Mouse (Mus musculus) MEL (cell line): Measurements from ENCODE around the gene 4930432M17Rik. TPM values are rescaled to one million over a fixed set of nuclear protein-coding genes. Genes with fewer than 3 reads are reported as not detected.

Source experiments
- DNase-seq: peaks from one replicate; pipeline ENCODE4 v3.0.0; 2011; ENCODE audit warnings: low read depth, low spot score
- H3K27ac ChIP-seq: 2 replicates; pipeline ENCODE4 v1.5.1; 2012; ENCODE audit warnings: low read depth, mild to moderate bottlenecking, control low read depth, low read length, moderate library complexity; ENCODE audit not compliant: control insufficient read depth
- H3K27me3 ChIP-seq, 2 experiments: fragments of 150-350 bp in 1 of 2; sonication (generic) in 1 of 2; 2 replicates each; pipeline ENCODE4 v1.6.1; 2012; ENCODE audit warnings: low read length in 2 of 2, mild to moderate bottlenecking in 2 of 2, improper control_type of control experiment in 1 of 2, moderate library complexity in 1 of 2; ENCODE audit not compliant: insufficient read depth in 2 of 2, control insufficient read depth in 1 of 2
- H3K36me3 ChIP-seq, 2 experiments: 2 replicates each; pipeline ENCODE4 v1.6.1; 2012 to 2014; ENCODE audit warnings: low read length in 2 of 2, improper control_type of control experiment in 1 of 2, inconsistent platforms in 1 of 2, mild to moderate bottlenecking in 1 of 2; ENCODE audit not compliant: insufficient read depth in 2 of 2, control insufficient read depth in 1 of 2
- H3K4me1 ChIP-seq, 2 experiments: fragments of 150-350 bp in 1 of 2; sonication (generic) in 1 of 2; 2 replicates each; pipeline ENCODE4 v1.6.1; 2012; ENCODE audit warnings: low read length in 2 of 2, improper control_type of control experiment in 1 of 2, mild to moderate bottlenecking in 1 of 2; ENCODE audit not compliant: insufficient read depth in 2 of 2, control insufficient read depth in 1 of 2
- H3K4me3 ChIP-seq, 2 experiments: fragments of 150-350 bp in 1 of 2; sonication (generic) in 1 of 2; 2 replicates each; pipeline ENCODE4 v1.5.1; 2012; ENCODE audit warnings: low read depth in 2 of 2, low read length in 2 of 2, mild to moderate bottlenecking in 2 of 2, moderate library complexity in 2 of 2, control low read depth in 1 of 2, improper control_type of control experiment in 1 of 2; ENCODE audit not compliant: control insufficient read depth in 1 of 2, insufficient read depth in 1 of 2
- H3K79me2 ChIP-seq: 2 replicates; pipeline ENCODE4 v1.6.1; 2012; ENCODE audit warnings: mild to moderate bottlenecking, low read length, moderate library complexity; ENCODE audit not compliant: control insufficient read depth, poor library complexity, insufficient read depth
- H3K9ac ChIP-seq: 2 replicates; pipeline ENCODE4 v1.6.1; 2012; ENCODE audit warnings: low read depth, mild to moderate bottlenecking, control low read depth, low read length, moderate library complexity; ENCODE audit not compliant: control insufficient read depth, poor library complexity, severe bottlenecking
- H3K9me3 ChIP-seq: fragments of 150-350 bp; sonication (generic); replicated peaks from 2 replicates; pipeline ENCODE4 v1.6.1; 2012; ENCODE audit warnings: mild to moderate bottlenecking, low read length, improper control_type of control experiment, moderate library complexity; ENCODE audit not compliant: insufficient read depth
- CTCF ChIP-seq, 3 experiments: IDR thresholded peaks in 2 of 3; conservative IDR thresholded peaks in 1 of 3; 2 replicates each; pipeline ENCODE4 v1.5.1; 2011 to 2012; ENCODE audit warnings: low read length in 3 of 3, low read depth in 2 of 3, mild to moderate bottlenecking in 2 of 3, improper control_type of control experiment in 1 of 3, inconsistent platforms in 1 of 3, mixed read lengths in 1 of 3, moderate library complexity in 1 of 3; ENCODE audit not compliant: control insufficient read depth in 1 of 3, insufficient read depth in 1 of 3, poor library complexity in 1 of 3, severe bottlenecking in 1 of 3
- ELF1 ChIP-seq: IDR thresholded peaks from 2 replicates; pipeline ENCODE4 v1.6.1; 2014; ENCODE audit warnings: low read depth, mild to moderate bottlenecking, inconsistent platforms, low read length, improper control_type of control experiment, moderate library complexity
- EP300 ChIP-seq, 2 experiments: IDR thresholded peaks; 2 replicates each; pipeline ENCODE4 v1.6.1; 2011; ENCODE audit warnings: improper control_type of control experiment in 2 of 2, low read length in 2 of 2, low read depth in 1 of 2, mild to moderate bottlenecking in 1 of 2
- HCFC1 ChIP-seq: IDR thresholded peaks from 2 replicates; pipeline ENCODE4 v1.6.1; 2012; ENCODE audit warnings: low read depth, mild to moderate bottlenecking, inconsistent platforms, low read length, improper control_type of control experiment, moderate library complexity
- KAT2A ChIP-seq: conservative IDR thresholded peaks from 2 replicates; pipeline ENCODE4 v1.6.1; 2012; ENCODE audit warnings: low read depth, low read length, improper control_type of control experiment, inconsistent platforms
- MAFK ChIP-seq: IDR thresholded peaks from 2 replicates; pipeline ENCODE4 v1.6.1; 2011; ENCODE audit warnings: low read depth, mild to moderate bottlenecking, low read length, improper control_type of control experiment, borderline replicate concordance
- MAZ ChIP-seq: IDR thresholded peaks from 2 replicates; pipeline ENCODE4 v1.6.1; 2012; ENCODE audit warnings: low read depth, mild to moderate bottlenecking, inconsistent platforms, low read length, improper control_type of control experiment
- MXI1 ChIP-seq: IDR thresholded peaks from 2 replicates; pipeline ENCODE4 v1.6.1; 2011; ENCODE audit warnings: mild to moderate bottlenecking, low read depth, low read length, improper control_type of control experiment
- MYC ChIP-seq: IDR thresholded peaks from 2 replicates; pipeline ENCODE4 v1.6.1; 2011; ENCODE audit warnings: low read depth, mild to moderate bottlenecking, low read length, improper control_type of control experiment, moderate library complexity
- NRF1 ChIP-seq: IDR thresholded peaks from 2 replicates; pipeline ENCODE4 v1.6.1; 2014; ENCODE audit warnings: low read depth, mild to moderate bottlenecking, inconsistent platforms, low read length, improper control_type of control experiment, moderate library complexity; ENCODE audit not compliant: poor library complexity, insufficient read depth, severe bottlenecking
- POLR2A ChIP-seq, 2 experiments: IDR thresholded peaks; 2 replicates each; pipeline ENCODE4 v1.6.1; 2011 to 2012; ENCODE audit warnings: low read length in 2 of 2, mild to moderate bottlenecking in 2 of 2, control low read depth in 1 of 2, improper control_type of control experiment in 1 of 2, low read depth in 1 of 2, moderate library complexity in 1 of 2; ENCODE audit not compliant: control insufficient read depth in 1 of 2, insufficient read depth in 1 of 2, poor library complexity in 1 of 2
- POLR2AphosphoS2 ChIP-seq: IDR thresholded peaks from 2 replicates; pipeline ENCODE4 v1.6.1; 2011; ENCODE audit warnings: low read length, improper control_type of control experiment
- POLR2AphosphoS5 ChIP-seq: IDR thresholded peaks from 2 replicates; pipeline ENCODE4 v1.6.1; 2012; ENCODE audit warnings: low read depth, borderline replicate concordance, mild to moderate bottlenecking, inconsistent platforms, low read length, moderate library complexity, mixed read lengths
- RAD21 ChIP-seq: IDR thresholded peaks from 2 replicates; pipeline ENCODE4 v1.6.1; 2011; ENCODE audit warnings: mild to moderate bottlenecking, low read depth, low read length, improper control_type of control experiment
- RCOR1 ChIP-seq: IDR thresholded peaks from 2 replicates; pipeline ENCODE4 v1.6.1; 2012; ENCODE audit warnings: low read depth, mild to moderate bottlenecking, inconsistent platforms, low read length, improper control_type of control experiment
- SIN3A ChIP-seq: IDR thresholded peaks from 2 replicates; pipeline ENCODE4 v1.6.1; 2012; ENCODE audit warnings: low read length, improper control_type of control experiment, inconsistent platforms
- SMC3 ChIP-seq: IDR thresholded peaks from 2 replicates; pipeline ENCODE4 v1.6.1; 2011; ENCODE audit warnings: low read depth, low read length, improper control_type of control experiment
- TAL1 ChIP-seq: IDR thresholded peaks from 2 replicates; pipeline ENCODE4 v1.6.1; 2012; ENCODE audit warnings: mild to moderate bottlenecking, inconsistent platforms, low read length, moderate library complexity, mixed read lengths
- TBP ChIP-seq: IDR thresholded peaks from 2 replicates; pipeline ENCODE4 v1.8.0; 2011; ENCODE audit warnings: low read depth, low read length, improper control_type of control experiment
- TCF12 ChIP-seq: IDR thresholded peaks from 2 replicates; pipeline ENCODE4 v1.6.1; 2014; ENCODE audit warnings: low read depth, mild to moderate bottlenecking, inconsistent platforms, low read length, improper control_type of control experiment, moderate library complexity
- ZC3H11A ChIP-seq: IDR thresholded peaks from 2 replicates; pipeline ENCODE4 v1.6.1; 2012; ENCODE audit warnings: low read depth, mild to moderate bottlenecking, inconsistent platforms, low read length, improper control_type of control experiment
- ZMIZ1 ChIP-seq: IDR thresholded peaks from 2 replicates; pipeline ENCODE4 v1.6.1; 2012; ENCODE audit warnings: low read depth, mild to moderate bottlenecking, inconsistent platforms, low read length, improper control_type of control experiment, moderate library complexity
- ZNF384 ChIP-seq: IDR thresholded peaks from 2 replicates; pipeline ENCODE4 v1.6.1; 2012; ENCODE audit warnings: low read depth, mild to moderate bottlenecking, inconsistent platforms, low read length, improper control_type of control experiment
- polyA plus RNA-seq, 2 experiments: library from polyadenylated mRNA; stranded (reverse) in 1 of 2; unstranded in 1 of 2; fragments of >175 nt in 1 of 2; fragments of >200 nt in 1 of 2; gene quantifications; 2 replicates each; pipeline versions ENCODE4 v1.2.1 to v1.2.4; 2012; ENCODE audit warnings: low replicate concordance in 2 of 2, low read depth in 1 of 2; ENCODE audit not compliant: insufficient read length in 2 of 2, insufficient read depth in 1 of 2, missing spikeins in 1 of 2
- total RNA-seq: library from RNA; depleted of rRNA; stranded (reverse); fragments of 300-350 nt; gene quantifications from 2 replicates; pipeline ENCODE4 v1.2.3, GENCODE M21; 2012

4930432M17Rik gene
- total and polyA plus RNA-seq, 3 experiments, result not detected

DNA sequence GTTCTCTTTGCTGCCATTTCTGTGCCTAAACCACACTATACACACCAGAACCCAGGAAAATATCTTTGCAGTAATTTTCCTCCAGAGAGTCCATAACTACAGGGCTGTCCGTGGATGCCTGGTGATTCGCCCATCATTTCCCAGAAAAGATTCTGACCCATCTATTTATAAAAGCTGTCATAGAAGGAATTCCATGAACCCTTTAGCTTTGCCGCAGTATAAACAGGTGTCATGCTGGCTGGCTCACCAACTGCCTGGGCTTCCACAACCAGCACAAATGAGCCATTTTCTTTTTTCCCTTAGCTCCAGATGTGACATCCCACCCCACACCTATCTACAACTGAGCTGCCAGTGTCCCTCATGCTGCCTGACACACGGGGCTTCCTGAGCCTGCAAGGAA is 14.0 kb downstream of the 4930432M17Rik start:
- no peaks in the 10 kb centered on the region for H3K79me2 ChIP-seq
- H3K27ac ChIP-seq, result no peak overlapping the region
- H3K4me3 ChIP-seq, result no peak overlapping the region
- H3K9ac ChIP-seq, result no peak overlapping the region
- H3K9me3 ChIP-seq, result no peaks in the 10 kb centered on the region
- peaks cover 0 to 11% of the 10 kb centered on the region in 2 experiments; a peak in 1 of 4 replicates for H3K4me1 ChIP-seq
- DNase-seq, result no peak
- H3K36me3 ChIP-seq, result peaks cover 0 to 5% of the 10 kb centered on the region in 2 experiments; a peak in 2 of 4 replicates
- H3K27me3 ChIP-seq, result no peaks in the 10 kb centered on the region
- TF ChIP-seq TCF12 (no peak), RAD21 (no peak), MAZ (no peak), ZNF384 (no peak), ELF1 (no peak), RCOR1 (no peak), SMC3 (no peak), ZC3H11A (no peak), KAT2A (no peak), NRF1 (no peak), ZMIZ1 (no peak), EP300 (IDR thresholded peaks at IDR 0.05; ENCODE audit: low read depth in 1 of 2, low read length in 2 of 2) (no peak)

GRCm38 (mm10) chr3:121684963-121685362 is 14.4 kb downstream of the 4930432M17Rik start:
- Histone ChIP-seq H3K27me3 (no peaks in the 10 kb centered on the region), H3K4me1 (peaks cover 0 to 15% of the 10 kb centered on the region in 2 experiments; a peak in 1 of 4 replicates), H3K9ac (no peak overlapping the region), H3K79me2 (no peaks in the 10 kb centered on the region), H3K4me3 (no peak overlapping the region), H3K27ac (no peak overlapping the region), H3K36me3 (peaks cover 0 to 7% of the 10 kb centered on the region in 2 experiments; a peak in 2 of 4 replicates), H3K9me3 (no peaks in the 10 kb centered on the region)
- TF ChIP-seq NRF1 (no peak), KAT2A (no peak), HCFC1 (no peak), ZC3H11A (no peak)
- DNase-seq, result no peak

DNA sequence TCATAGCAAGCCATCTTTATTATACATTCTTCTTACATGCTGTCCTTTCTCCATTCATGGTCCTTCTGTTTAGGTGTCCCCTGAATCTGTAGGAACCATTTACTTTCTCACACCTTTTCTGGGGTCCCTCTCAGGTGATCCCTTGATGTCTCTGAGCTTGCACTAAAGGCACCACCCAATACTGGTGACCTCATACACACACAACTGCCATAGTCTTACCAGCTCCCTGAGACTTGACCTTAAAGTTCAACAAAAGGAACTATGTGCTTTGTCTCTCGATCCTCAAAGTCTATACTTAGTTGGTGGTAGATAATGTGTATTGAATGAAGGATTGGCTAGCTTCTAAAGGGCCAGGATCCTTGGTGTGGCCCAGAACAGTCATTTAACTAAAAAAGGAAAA is 15.4 kb downstream of the 4930432M17Rik start:
- no peaks in the 10 kb centered on the region for H3K27me3 ChIP-seq
- DNase-seq, result no peak
- peaks cover 0 to 7% of the 10 kb centered on the region in 2 experiments; a peak in 2 of 4 replicates for H3K36me3 ChIP-seq
- H3K9ac ChIP-seq, result no peak overlapping the region
- H3K9me3 ChIP-seq, result no peaks in the 10 kb centered on the region
- no peak overlapping the region for H3K4me3 ChIP-seq
- no peak for TF ChIP-seq CTCF (IDR thresholded peaks at IDR 0.05 in 2 of 3, conservative IDR thresholded peaks at IDR 0.05 in 1 of 3; ENCODE audit: control insufficient read depth in 1 of 3, insufficient read depth in 1 of 3, low read depth in 2 of 3, low read length in 3 of 3, poor library complexity in 1 of 3, severe bottlenecking in 1 of 3)
- TF ChIP-seq MYC, result no peak
- TF ChIP-seq TAL1, result no peak
- TF ChIP-seq RAD21, result no peak
- TF ChIP-seq MAFK, result no peak
- TF ChIP-seq MXI1, result no peak
- TF ChIP-seq POLR2AphosphoS5, result no peak
- no peak for TF ChIP-seq POLR2AphosphoS2
- TF ChIP-seq TCF12, result no peak
- TF ChIP-seq POLR2A (IDR thresholded peaks at IDR 0.05; ENCODE audit: control insufficient read depth in 1 of 2, insufficient read depth in 1 of 2, low read depth in 1 of 2, low read length in 2 of 2, poor library complexity in 1 of 2), result no peak
- TF ChIP-seq SIN3A, result no peak
- no peak for TF ChIP-seq TBP
- H3K4me1 ChIP-seq, result peaks cover 0 to 17% of the 10 kb centered on the region in 2 experiments; a peak in 1 of 4 replicates
- H3K79me2 ChIP-seq, result no peaks in the 10 kb centered on the region
- H3K27ac ChIP-seq, result no peak overlapping the region
